8 mouse cellular contexts compared by ENCODE assay signal in the genomic region with DNA sequence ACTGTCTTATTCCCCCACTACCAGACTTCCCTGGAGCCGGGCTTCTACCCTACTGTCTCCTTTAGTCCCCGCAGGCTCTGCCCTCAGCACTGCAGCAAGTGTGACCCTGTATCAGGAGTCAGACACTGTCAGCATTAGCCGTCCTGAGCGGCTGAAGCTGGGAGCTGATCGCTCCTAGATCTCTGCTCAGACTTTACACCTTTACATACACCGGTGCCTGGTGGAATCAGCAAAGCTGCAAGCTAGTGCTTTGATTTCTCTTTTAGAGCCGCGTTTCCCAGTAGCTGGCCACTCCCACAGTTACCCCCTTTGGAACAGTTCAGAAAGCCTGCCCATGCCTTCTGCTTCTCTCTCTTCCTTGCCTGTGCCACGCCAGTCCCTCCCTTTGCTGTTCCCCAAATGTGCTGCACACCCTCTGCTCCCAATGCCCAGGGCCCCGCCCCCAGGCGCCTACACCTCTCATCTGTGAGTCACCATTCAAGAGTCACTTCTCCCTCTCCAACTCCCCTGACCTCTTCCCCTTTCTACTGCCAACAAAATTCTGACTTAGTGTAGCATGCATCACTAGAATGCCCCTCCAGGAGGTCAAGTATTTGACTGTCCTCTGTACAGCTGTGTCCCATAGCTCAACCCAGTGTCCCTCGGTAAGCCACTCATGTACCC. TPM values are rescaled to one million over a fixed set of nuclear protein-coding genes. Genes with fewer than 3 reads are reported as not detected.
A peak's percentile ranks its signal among the peaks of the same experiment; 100 is the strongest.
DNase-seq lines count a peak whose midpoint lies in the region; ATAC-seq and TF ChIP-seq lines count a peak whose summit lies in the region.

No protein-coding gene starts in this region.

- no peaks in the 10 kb centered on the region for H3K27me3 ChIP-seq in forebrain, embryonic 15.5 days
- no peaks in the 10 kb centered on the region for H3K27me3 ChIP-seq in hindbrain, postnatal 0 days (ENCODE audit: insufficient read depth, low read length)
- H3K27me3 ChIP-seq in liver, embryonic 13.5 days = no peaks in the 10 kb centered on the region

- TF ChIP-seq CTCF in hindbrain, postnatal 0 days (IDR thresholded peaks at IDR 0.05; ENCODE audit: low read depth) = no peak

- H3K4me1 ChIP-seq in forebrain, embryonic 15.5 days = peaks cover 16% of the 10 kb centered on the region
- H3K4me1 ChIP-seq in hindbrain, postnatal 0 days (ENCODE audit: insufficient read depth, low read length) = peaks cover 9% of the 10 kb centered on the region; the same call in 1 of the 2 replicates
- peaks cover 16% of the 10 kb centered on the region; the same call in 1 of the 2 replicates for H3K4me1 ChIP-seq in liver, embryonic 13.5 days (replicated peaks)

- no peak overlapping the region for H3K27ac ChIP-seq in forebrain, embryonic 15.5 days (replicated peaks)
- no peak overlapping the region for H3K27ac ChIP-seq in hindbrain, postnatal 0 days
- 0 out of 2 replicates have a peak overlapping the region, but pooled peaks have one; percentile 5 for H3K27ac ChIP-seq in liver, embryonic 13.5 days

- no peak overlapping the region for H3K9ac ChIP-seq in forebrain, embryonic 15.5 days (replicated peaks)
- no peak overlapping the region; the same call in 1 of the 2 replicates for H3K9ac ChIP-seq in hindbrain, postnatal 0 days (replicated peaks; ENCODE audit: low read length)
- peak overlapping the region; percentile 39 for H3K9ac ChIP-seq in liver, embryonic 13.5 days

- no peak overlapping the region for H3K4me3 ChIP-seq in forebrain, embryonic 15.5 days
- H3K4me3 ChIP-seq in hindbrain, postnatal 0 days (ENCODE audit: low read length) = no peak overlapping the region
- H3K4me3 ChIP-seq in liver, embryonic 13.5 days (replicated peaks) = 0 out of 2 replicates have a peak overlapping the region, but pooled peaks have one; percentile 13

- peak; percentile 48 to 52 for DNase-seq in right cerebral cortex, postnatal 10 days (ENCODE audit: low spot score in 2 of 2)
- no peak for DNase-seq in right cerebral cortex, adult 18-20 months
- DNase-seq in adrenal gland, postnatal 14 days = peak; percentile 90
- peak; percentile 42 for DNase-seq in hindbrain, postnatal 0 days (ENCODE audit: low spot score)
- DNase-seq in liver, embryonic 13.5 days = peak; percentile 45
- peak; percentile 12 for DNase-seq in ovary, postnatal 10 days (ENCODE audit: low spot score)
- DNase-seq in T-cell, adult 2 months (ENCODE audit: low spot score) = no peak

- 38% methylated on average over 12 of the region's 12 CpGs for WGBS in forebrain, embryonic 15.5 days
- WGBS in hindbrain, postnatal 0 days = 30% methylated on average over 12 of the region's 12 CpGs
- 25% methylated on average over 12 of the region's 12 CpGs for WGBS in liver, embryonic 13.5 days (ENCODE audit: insufficient replicate concordance)

- no peaks in the 10 kb centered on the region for H3K9me3 ChIP-seq in forebrain, embryonic 15.5 days
- no peaks in the 10 kb centered on the region for H3K9me3 ChIP-seq in hindbrain, postnatal 0 days (ENCODE audit: low read length)
- no peaks in the 10 kb centered on the region for H3K9me3 ChIP-seq in liver, embryonic 13.5 days (replicated peaks)

- H3K36me3 ChIP-seq in forebrain, embryonic 15.5 days = no peaks in the 10 kb centered on the region
- no peaks in the 10 kb centered on the region for H3K36me3 ChIP-seq in hindbrain, postnatal 0 days (ENCODE audit: insufficient read depth, low read length)
- H3K36me3 ChIP-seq in liver, embryonic 13.5 days = no peaks in the 10 kb centered on the region

- ATAC-seq in forebrain, embryonic 15.5 days (replicated peaks) = 0 out of 2 replicates have a peak, but pooled peaks have one; percentile 18
- ATAC-seq in hindbrain, postnatal 0 days = peak; percentile 35
- peak; percentile 53 for ATAC-seq in liver, embryonic 13.5 days (ENCODE audit: low read depth)

- H3K4me2 ChIP-seq in forebrain, embryonic 15.5 days (replicated peaks) = no peak overlapping the region
- 0 out of 2 replicates have a peak overlapping the region, but pooled peaks have one; percentile 5 for H3K4me2 ChIP-seq in hindbrain, postnatal 0 days (ENCODE audit: low read depth, low read length)
- H3K4me2 ChIP-seq in liver, embryonic 13.5 days = peak overlapping the region; percentile 34

RNA-seq across cellular contexts. Expression of gene Ppp1r21, which starts 20.9 kb away (rescaled TPM):
- total RNA-seq in adrenal gland, postnatal 14 days (2021) = 36.7 and 42.7 TPM in 2 replicates
- polyA plus RNA-seq in forebrain, embryonic 15.5 days (2015; fragmentation: Nextera tagmentation; extraction: Ambion mirVana) = 25.5 and 25.6 TPM in 2 replicates
- 43.7 and 54.5 TPM in 2 replicates for total RNA-seq in hindbrain, postnatal 0 days (2014; rRNA removed)
- polyA plus RNA-seq in hindbrain, postnatal 0 days (2015; fragmentation: Nextera tagmentation; extraction: Ambion mirVana) = 29.2 and 32.2 TPM in 2 replicates
- polyA plus RNA-seq in liver, embryonic 13.5 days (2015; fragmentation: Nextera tagmentation; extraction: Ambion mirVana) = 7.7 and 8.0 TPM in 2 replicates

Comparison
In these comparisons a context has a peak if more than half of its experiments do, and no peak if none do; other contexts are left out.
1. DNase-seq: peak in right cerebral cortex, postnatal 10 days (2 of 2), adrenal gland, postnatal 14 days (single experiment), hindbrain, postnatal 0 days (single experiment), liver, embryonic 13.5 days (single experiment) and ovary, postnatal 10 days (single experiment); none in right cerebral cortex, adult 18-20 months (single experiment) and T-cell, adult 2 months (single experiment).
2. Peak in every context shown above with its lines, with median percentiles within 50 percentile points of each other: ATAC-seq.